Mouse (Mus musculus): ENCODE data around the gene Rgs19.

The Rgs19 gene

DNA sequence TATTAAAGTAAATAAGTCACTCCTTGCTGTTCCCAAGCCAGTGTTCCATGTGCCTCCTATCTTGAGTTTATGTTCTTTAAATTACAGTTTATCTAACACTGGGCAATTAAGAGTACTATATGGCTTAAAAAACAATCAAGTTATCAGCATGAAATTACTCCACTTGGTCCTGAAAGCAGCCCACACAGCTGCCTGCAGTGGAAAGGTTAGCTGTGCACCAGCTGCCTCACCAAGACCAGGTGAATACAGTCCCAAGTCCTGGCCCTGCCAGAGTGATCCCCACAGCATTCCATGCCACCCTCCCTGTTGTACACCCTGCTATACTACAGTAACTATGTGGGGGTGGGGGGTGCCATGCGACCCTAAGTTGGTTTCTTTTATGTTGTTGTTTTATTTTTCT, 40.3 kb downstream of the Rgs19 start:
- DNase-seq (ENCODE audit: low spot score): no peak

DNA sequence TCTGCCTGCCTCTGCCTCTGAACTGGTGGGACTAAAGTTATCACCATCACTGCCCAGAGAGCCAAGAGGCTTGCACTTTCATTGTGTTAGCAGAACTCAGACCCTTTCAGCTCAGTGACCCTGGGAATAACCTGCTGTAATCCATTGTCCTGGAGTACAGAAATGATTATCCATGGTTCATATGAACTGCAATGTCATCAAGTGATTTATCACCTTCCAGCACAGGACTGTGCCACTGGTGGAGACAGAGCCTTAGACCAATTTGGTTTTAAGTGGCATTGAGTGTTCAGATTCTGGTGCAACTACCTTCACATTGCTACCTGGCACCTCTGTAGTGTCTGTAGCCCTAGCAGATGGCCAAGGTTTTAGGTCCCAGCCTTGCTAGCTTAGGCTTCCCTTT, 40.7 kb downstream of the Rgs19 start:
- no peak for DNase-seq (ENCODE audit: low spot score)

DNA sequence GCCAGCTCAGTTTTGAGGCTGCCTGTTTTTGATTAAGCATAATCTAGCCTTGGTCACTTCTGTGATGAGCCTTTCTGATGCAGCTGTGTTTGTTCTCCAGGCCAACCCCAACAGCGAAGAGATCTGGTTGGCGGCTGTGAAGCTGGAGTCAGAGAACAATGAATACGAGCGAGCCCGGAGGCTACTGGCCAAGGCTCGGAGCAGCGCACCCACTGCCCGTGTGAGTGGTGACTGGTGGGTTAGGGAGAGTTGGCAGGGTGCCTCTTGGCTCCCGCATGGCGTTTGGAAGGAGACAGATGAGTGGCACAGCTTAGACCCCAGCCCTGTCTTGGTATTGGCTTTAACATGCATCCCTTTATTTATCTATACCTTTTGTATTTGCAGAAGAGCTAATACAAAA, 44.9 kb downstream of the Rgs19 start:
- DNase-seq (ENCODE audit: low spot score): no peak

DNA sequence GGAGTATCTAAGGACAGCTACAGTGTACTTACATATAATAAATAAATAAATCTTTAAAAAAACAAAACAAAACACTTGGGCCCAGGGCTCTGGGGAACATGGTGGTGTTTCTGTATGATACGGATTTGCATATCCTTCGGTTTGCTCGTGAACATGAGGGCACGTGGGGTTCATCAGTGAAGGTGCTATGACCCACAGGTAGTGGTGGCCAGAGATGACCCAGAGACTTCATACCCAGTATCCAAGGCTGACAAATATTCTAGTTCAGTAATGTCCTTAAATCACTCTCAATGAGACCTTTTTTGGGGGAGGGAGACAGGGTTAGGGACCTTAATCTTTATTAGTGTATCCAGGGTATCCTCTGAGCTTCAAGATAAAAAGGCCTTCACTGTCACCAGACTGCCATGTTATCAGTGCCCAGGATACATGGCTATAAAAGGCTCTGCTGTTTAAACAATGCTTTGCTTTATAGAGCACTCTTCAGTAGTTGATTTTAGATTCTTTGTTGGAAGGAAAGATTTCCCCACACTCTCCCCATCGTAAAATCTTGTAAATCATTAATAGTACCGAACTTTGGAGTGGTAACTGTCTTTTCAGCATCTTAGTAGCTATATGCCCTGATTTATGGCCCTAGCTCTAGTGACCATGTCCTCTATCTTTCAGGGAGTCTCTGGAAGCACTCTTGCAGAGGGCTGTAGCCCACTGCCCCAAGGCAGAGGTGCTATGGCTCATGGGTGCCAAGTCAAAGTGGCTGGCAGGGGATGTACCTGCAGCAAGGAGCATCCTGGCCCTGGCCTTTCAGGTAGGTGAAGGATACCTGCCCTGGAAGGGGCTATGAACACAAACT, 46.9 kb downstream of the Rgs19 start:
- no peak for DNase-seq (ENCODE audit: low spot score)

DNA sequence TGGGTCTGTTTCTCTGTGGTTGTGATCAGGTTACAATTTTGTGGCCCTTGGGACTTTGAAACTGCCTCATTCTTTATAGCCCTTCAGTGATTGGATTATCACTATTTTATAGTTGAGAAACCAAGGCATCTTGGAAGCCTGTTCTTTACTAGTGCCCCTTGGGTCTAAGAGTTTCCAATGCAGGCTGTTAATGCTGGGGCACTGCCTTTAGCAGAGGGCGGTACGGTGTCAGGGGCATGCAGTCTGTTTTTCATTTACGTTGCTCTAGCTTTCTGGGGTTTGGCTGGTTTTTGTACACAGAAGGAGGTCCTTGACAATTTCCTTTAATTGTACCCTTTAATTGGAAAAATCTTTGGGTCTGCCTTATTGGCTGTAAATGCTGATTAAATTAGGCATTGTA, 48.1 kb downstream of the Rgs19 start:
- DNase-seq (ENCODE audit: low spot score): no peak

DNA sequence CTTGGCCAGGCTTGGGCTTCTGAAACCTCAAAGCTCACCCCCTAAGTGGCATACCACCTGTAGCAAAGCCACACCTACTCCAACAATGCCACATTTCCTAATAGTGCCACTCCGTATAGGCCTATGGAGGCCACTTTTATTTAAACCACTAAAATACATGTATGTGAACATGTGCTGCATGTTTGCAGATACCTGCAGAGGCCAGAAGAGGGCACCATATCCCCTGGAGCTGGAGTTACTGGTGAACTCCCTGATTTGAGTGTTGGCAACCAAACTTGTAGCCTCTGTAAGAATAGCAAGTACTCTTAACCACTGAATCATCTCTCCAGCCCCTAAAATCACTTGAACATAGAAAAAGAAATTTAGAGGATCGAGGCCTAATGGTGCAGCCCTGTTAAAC, 49.4 kb downstream of the Rgs19 start:
- DNase-seq (ENCODE audit: low spot score): no peak

All from ovary, adult 18-20 months (tissue).